Mouse (Mus musculus): Measurements from ENCODE around the gene Lrrc29. TPM values are rescaled to one million over a fixed set of nuclear protein-coding genes. Genes with fewer than 3 reads are reported as not detected.
A peak's percentile ranks its signal among the peaks of the same experiment; 100 is the strongest.

Lrrc29 gene
- polyA plus RNA-seq, 1 experiment = 2.5 TPM

DNA sequence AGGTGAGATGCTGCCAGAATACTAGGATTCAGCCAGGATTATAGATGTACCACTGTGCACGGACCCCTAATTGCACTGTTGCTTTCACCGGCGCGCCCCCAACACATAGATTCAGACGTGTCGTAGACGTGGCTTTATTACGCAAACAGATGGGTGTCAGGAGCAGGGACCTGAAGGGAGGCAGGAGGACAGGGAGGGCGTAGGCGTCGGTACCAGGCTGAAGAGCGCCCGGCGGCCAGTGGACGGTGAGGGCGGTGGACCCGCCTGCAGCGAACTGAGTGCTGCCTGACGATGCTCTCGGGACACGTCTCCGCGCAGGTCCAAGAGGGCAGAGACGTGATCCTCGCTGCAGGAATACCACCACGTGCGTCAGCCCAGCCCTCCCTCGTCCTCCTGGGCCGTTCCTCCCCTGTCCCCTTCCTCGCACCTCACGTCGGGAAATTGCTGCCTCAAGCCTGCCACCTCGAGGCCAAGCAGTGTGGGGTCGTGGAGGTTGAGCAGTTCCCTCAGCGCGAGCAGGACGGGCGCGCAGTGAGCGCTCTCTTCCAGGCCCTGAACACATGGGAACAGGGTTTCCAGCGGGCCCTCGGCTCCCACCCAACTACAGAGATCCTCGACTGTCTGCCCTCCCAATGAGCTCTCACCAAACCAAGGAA, 36.1 kb downstream of the Lrrc29 start, which contains the start of gene 4931428F04Rik:
Gene 4931428F04Rik (minus strand): TSS at position 60 of the 656 bp plus-strand sequence.
- Histone ChIP-seq H3K36me3 (ENCODE audit: control insufficient read depth) (no peaks in the 10 kb centered on the region; the same call in 1 of the 2 replicates), H3K27me3 (ENCODE audit: control insufficient read depth) (peaks cover 42% of the 10 kb centered on the region), H3K4me3 (replicated peaks) (peak within 1 kb of the TSS; percentile 64), H3K4me1 (ENCODE audit: control insufficient read depth) (peaks cover 29% of the 10 kb centered on the region), H3K9me3 (ENCODE audit: control insufficient read depth, low read length) (no peaks in the 10 kb centered on the region)
- no peak for TF ChIP-seq GATA1 (IDR thresholded peaks at IDR 0.05; ENCODE audit: low read length)
- no peak for TF ChIP-seq TAL1 (IDR thresholded peaks at IDR 0.05; ENCODE audit: low read length)

DNA sequence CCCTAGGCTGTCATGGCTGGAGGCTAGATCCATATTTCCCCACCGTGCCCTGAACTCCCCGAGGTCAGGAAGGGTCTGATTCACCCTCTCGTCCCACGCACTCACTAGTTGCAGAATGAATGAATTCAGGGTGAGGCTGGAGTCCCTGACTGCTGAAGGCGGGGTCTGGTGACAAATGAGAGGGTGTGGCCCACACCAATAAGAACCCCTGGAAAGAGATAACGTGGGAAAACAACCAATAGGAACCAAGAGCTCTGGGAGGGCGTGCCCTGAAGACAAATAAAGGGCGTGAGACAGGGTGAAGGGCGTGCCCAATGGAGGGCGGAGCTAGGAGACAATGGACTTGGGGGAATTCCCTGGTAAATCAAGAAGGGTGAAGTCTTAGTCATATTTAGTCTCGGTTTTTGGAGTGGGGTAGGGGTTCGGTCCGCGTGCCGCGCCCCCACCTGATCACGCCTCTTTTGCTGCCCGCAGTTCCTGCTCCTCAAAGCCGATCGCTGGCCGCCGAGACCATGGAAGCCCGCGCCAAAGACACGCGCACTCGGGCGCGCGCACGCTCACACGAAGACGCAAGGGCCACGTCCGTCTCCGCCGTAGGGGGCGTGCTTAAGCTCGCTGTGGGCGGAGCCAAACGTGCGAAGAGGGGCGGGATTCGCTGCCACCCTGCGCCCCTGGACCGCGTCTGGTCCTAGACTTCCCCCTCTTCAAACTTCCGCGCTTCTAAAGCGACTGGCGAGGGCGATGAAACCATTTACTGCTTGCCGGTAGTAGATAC, 36.9 kb downstream of the Lrrc29 start:
- TF ChIP-seq TAL1 (IDR thresholded peaks at IDR 0.05; ENCODE audit: low read length) (no peak), GATA1 (IDR thresholded peaks at IDR 0.05; ENCODE audit: low read length) (no peak)
- peaks cover 47% of the 10 kb centered on the region for H3K27me3 ChIP-seq (ENCODE audit: control insufficient read depth)
- H3K4me3 ChIP-seq (replicated peaks) = peak overlapping the region; percentile 64
- H3K4me1 ChIP-seq (ENCODE audit: control insufficient read depth) = peaks cover 26% of the 10 kb centered on the region
- H3K36me3 ChIP-seq (ENCODE audit: control insufficient read depth) = no peaks in the 10 kb centered on the region
- no peaks in the 10 kb centered on the region for H3K9me3 ChIP-seq (ENCODE audit: control insufficient read depth, low read length)

DNA sequence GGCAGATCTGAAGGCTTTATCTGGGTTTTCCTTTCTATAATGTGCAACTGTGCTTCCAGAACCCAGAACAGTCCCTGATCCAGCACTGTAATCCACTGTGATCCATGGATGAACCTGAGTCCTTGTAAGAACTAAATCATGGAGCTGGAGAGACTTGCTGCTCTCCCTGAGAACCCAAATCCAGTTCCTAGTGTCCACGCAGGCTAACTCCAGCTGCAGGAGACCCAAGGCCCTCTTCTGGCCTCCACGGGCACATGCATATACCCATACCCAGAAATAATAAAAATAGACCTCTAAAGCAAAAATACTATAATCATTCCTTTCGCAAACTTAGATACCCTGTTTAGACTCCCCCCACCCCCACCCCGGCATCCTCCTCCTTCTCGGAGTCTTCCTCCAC, 37.8 kb downstream of the Lrrc29 start:
- no peaks in the 10 kb centered on the region for H3K36me3 ChIP-seq (ENCODE audit: control insufficient read depth)
- TF ChIP-seq TAL1 (IDR thresholded peaks at IDR 0.05; ENCODE audit: low read length) = no peak
- TF ChIP-seq GATA1 (IDR thresholded peaks at IDR 0.05; ENCODE audit: low read length) = no peak
- no peak overlapping the region for H3K4me3 ChIP-seq (replicated peaks)
- H3K9me3 ChIP-seq (ENCODE audit: control insufficient read depth, low read length) = no peaks in the 10 kb centered on the region
- H3K27me3 ChIP-seq (ENCODE audit: control insufficient read depth) = peaks cover 47% of the 10 kb centered on the region
- H3K4me1 ChIP-seq (ENCODE audit: control insufficient read depth) = peaks cover 30% of the 10 kb centered on the region

DNA sequence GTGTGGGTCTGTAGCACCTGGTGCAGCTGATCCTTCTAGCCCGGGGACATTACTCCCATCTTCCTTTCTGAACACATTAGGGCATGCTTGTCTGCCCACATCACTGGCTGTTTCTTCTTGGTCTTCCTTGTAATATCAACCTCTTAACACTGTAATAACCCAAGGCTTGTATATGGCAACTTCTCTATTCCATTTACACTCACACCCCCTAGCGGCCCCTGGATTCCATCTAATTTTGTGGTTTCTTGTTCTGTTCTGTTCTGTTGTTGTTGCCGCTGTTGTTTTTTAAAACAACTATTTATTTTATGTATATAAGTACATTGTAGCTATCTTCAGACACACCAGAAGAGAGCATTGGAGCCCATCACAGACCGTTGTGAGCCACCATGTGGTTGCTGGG, 39.2 kb downstream of the Lrrc29 start:
- Histone ChIP-seq H3K9me3 (ENCODE audit: control insufficient read depth, low read length) (no peaks in the 10 kb centered on the region), H3K36me3 (ENCODE audit: control insufficient read depth) (no peaks in the 10 kb centered on the region), H3K4me1 (ENCODE audit: control insufficient read depth) (peaks cover 40% of the 10 kb centered on the region), H3K4me3 (replicated peaks) (no peak overlapping the region), H3K27me3 (ENCODE audit: control insufficient read depth) (peaks cover 55% of the 10 kb centered on the region)
- TF ChIP-seq TAL1 (IDR thresholded peaks at IDR 0.05; ENCODE audit: low read length) (no peak), GATA1 (IDR thresholded peaks at IDR 0.05; ENCODE audit: low read length) (no peak)

DNA sequence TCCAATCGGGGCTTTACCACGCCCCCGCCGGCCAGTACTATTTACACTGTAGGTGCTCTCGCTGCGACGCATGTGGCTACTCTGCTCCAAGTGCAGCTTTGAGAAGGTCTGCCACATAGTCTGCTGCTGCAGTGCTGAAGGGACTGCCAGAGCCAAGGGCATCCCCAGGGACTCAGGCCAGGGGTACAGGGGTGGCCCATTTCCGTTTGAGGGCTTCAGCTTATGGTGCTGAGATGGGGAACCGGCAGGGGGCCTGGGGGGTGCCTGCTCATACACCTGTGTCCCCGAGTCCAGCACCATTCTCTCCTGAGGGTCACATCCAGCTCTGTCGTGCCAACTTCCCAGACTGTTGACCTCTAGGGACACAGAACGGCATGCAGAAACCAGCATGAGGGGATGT, 40.6 kb downstream of the Lrrc29 start:
- Histone ChIP-seq H3K4me3 (replicated peaks) (no peak overlapping the region), H3K36me3 (ENCODE audit: control insufficient read depth) (no peaks in the 10 kb centered on the region), H3K9me3 (ENCODE audit: control insufficient read depth, low read length) (no peaks in the 10 kb centered on the region), H3K4me1 (ENCODE audit: control insufficient read depth) (peaks cover 33% of the 10 kb centered on the region), H3K27me3 (ENCODE audit: control insufficient read depth) (peaks cover 62% of the 10 kb centered on the region)
- no peak for TF ChIP-seq GATA1 (IDR thresholded peaks at IDR 0.05; ENCODE audit: low read length)
- TF ChIP-seq TAL1 (IDR thresholded peaks at IDR 0.05; ENCODE audit: low read length) = no peak

DNA sequence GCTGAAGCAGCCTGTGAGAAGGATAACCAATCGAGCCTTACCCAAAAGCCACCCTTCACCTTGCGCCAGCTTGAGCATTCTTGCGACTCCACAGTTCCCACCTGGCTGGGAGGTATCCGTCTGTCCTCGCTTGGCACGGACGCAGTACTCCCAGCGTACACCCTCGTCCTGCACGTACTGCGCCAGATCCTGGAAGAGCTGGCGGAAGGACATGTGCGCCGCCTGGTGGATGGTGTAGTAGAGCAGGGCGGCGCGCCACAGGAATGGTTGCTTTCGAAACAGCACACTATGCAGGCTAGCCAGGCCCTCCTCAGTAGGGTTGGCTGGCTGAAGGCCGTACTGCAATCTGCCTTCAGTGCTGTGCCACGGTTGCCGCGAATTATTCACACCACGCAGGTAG, 43.0 kb downstream of the Lrrc29 start:
- Histone ChIP-seq H3K9me3 (ENCODE audit: control insufficient read depth, low read length) (no peaks in the 10 kb centered on the region; the same call in 1 of the 2 replicates), H3K4me1 (ENCODE audit: control insufficient read depth) (peaks cover 27% of the 10 kb centered on the region), H3K27me3 (ENCODE audit: control insufficient read depth) (peaks cover 72% of the 10 kb centered on the region), H3K36me3 (ENCODE audit: control insufficient read depth) (no peaks in the 10 kb centered on the region), H3K4me3 (replicated peaks) (peak overlapping the region; percentile 5)
- TF ChIP-seq TAL1 (IDR thresholded peaks at IDR 0.05; ENCODE audit: low read length) (no peak), GATA1 (IDR thresholded peaks at IDR 0.05; ENCODE audit: low read length) (no peak)

DNA sequence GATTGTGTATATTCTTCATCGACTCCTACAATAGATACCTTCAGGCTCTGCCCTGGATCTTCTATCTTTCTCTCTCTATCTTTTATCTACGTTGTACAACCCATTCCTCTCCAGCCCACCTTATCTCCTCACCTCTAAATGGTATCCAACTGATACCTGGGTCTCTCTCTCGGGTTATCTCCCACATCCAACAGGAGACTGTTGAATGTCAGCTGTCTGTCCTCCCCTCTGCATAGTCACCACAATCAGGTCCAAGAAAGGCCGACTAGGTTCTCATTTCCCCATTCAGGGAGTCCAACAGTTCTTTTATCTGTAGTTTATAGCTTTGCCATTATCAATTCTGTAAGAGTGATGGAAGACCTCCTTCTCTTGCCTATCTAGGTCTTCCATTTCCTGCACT, 43.8 kb downstream of the Lrrc29 start:
- TF ChIP-seq GATA1 (IDR thresholded peaks at IDR 0.05; ENCODE audit: low read length) (no peak), TAL1 (IDR thresholded peaks at IDR 0.05; ENCODE audit: low read length) (no peak)
- Histone ChIP-seq H3K4me1 (ENCODE audit: control insufficient read depth) (peaks cover 27% of the 10 kb centered on the region), H3K9me3 (ENCODE audit: control insufficient read depth, low read length) (no peaks in the 10 kb centered on the region; the same call in 1 of the 2 replicates), H3K27me3 (ENCODE audit: control insufficient read depth) (peaks cover 80% of the 10 kb centered on the region), H3K36me3 (ENCODE audit: control insufficient read depth) (no peaks in the 10 kb centered on the region), H3K4me3 (replicated peaks) (no peak overlapping the region)

DNA sequence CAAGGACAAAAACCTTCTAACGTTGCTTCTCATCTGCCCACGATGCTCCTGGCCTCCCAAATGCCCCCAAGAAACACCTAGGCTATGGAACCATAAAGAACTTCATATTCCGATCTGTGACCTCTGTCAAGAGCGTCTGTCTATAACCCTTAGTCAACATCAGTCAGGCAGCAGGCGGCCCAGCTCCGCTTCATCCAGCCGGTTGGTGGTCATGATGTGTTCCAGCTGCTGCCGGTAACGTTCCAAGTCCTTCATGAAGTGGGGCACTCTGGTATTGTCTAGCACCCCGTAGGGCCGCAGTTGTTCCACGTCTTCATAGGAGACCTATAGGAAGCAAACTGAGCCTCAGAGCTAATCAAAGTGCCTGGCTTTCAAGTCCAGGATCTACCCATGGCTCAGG, 44.3 kb downstream of the Lrrc29 start:
- Histone ChIP-seq H3K27me3 (ENCODE audit: control insufficient read depth) (peaks cover 84% of the 10 kb centered on the region), H3K4me1 (ENCODE audit: control insufficient read depth) (peaks cover 27% of the 10 kb centered on the region), H3K9me3 (ENCODE audit: control insufficient read depth, low read length) (no peaks in the 10 kb centered on the region; the same call in 1 of the 2 replicates), H3K36me3 (ENCODE audit: control insufficient read depth) (no peaks in the 10 kb centered on the region), H3K4me3 (replicated peaks) (no peak overlapping the region)
- TF ChIP-seq GATA1 (IDR thresholded peaks at IDR 0.05; ENCODE audit: low read length) (no peak), TAL1 (IDR thresholded peaks at IDR 0.05; ENCODE audit: low read length) (no peak)

DNA sequence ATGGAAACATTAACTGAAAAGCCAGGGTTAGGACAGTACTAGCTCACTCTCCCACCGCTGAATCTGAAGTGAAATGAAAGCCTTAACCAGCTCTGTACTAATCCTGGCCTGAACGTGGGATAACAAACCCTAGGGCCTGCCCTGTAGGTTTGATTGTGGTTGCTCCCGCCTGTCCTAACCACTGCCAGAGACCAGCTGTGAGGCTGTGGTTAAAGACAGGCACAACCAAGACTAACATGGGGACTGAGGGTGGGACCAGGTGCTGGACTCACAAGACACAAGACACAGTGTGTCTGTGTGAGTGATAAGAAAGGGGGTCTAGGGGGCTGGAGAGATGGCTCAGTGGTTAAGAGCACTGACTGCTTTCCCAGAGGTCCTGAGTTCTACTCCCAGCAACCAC, 45.5 kb downstream of the Lrrc29 start:
- no peak overlapping the region for H3K4me3 ChIP-seq (replicated peaks)
- H3K36me3 ChIP-seq (ENCODE audit: control insufficient read depth) = no peaks in the 10 kb centered on the region
- peaks cover 38% of the 10 kb centered on the region for H3K4me1 ChIP-seq (ENCODE audit: control insufficient read depth)
- TF ChIP-seq GATA1 (IDR thresholded peaks at IDR 0.05; ENCODE audit: low read length) (no peak), TAL1 (IDR thresholded peaks at IDR 0.05; ENCODE audit: low read length) (no peak)
- H3K27me3 ChIP-seq (ENCODE audit: control insufficient read depth) = peaks cover 85% of the 10 kb centered on the region
- no peaks in the 10 kb centered on the region; the same call in 1 of the 2 replicates for H3K9me3 ChIP-seq (ENCODE audit: control insufficient read depth, low read length)

Data from erythroblast, embryonic 14.5 days (primary cell).